Mouse (Mus musculus): ENCODE data around the gene Psenen.

- TF ChIP-seq CTCF (IDR thresholded peaks at IDR 0.05; ENCODE audit: extremely low read depth, insufficient read length, insufficient replicate concordance, low read depth, low read length): no peak
- no peak for TF ChIP-seq POLR2A (IDR thresholded peaks at IDR 0.05; ENCODE audit: low read depth, low read length)
Observed at GRCm38 (mm10) chr7:30515003-30515760, 48.2 kb downstream of the Psenen start.
